Mouse (Mus musculus) A20 (cell line): Measurements from ENCODE around the gene Edc4.
"Not testable (repeated sequence)": the region's sequence is repeated elsewhere in the genome, so short reads cannot be mapped to it uniquely, and the experiment has no call there.

Experiments used
- DNase-seq: peaks from one replicate; pipeline ENCODE4 v3.0.0-alpha.2; 2011; ENCODE audit warnings: low read depth, low spot score

The Edc4 gene

GRCm38 (mm10) chr8:105880754-105881520 is at the start of gene Edc4:
TSS of gene Edc4 (plus strand) at chr8:105880881.
- peak; percentile 92 for DNase-seq

DNA sequence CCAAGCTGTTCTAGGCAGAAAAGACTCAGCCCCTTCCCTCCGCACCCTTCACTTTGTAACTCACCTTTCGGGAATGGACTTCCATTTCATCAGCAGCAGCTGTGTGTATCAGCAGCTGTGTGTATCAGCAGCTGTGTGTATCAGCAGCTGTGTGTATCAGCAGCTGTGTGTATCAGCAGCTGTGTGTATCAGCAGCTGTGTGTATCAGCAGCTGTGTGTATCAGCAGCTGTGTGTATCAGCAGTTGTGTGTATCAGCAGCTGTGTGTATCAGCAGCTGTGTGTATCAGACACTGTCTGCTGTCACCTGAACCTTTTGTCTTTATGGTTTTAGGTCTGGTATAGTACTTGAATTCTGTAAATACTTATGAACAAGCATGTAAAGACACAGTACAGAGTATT is 46.9 kb upstream of the Edc4 start:
- not testable (repeated sequence) for DNase-seq

DNA sequence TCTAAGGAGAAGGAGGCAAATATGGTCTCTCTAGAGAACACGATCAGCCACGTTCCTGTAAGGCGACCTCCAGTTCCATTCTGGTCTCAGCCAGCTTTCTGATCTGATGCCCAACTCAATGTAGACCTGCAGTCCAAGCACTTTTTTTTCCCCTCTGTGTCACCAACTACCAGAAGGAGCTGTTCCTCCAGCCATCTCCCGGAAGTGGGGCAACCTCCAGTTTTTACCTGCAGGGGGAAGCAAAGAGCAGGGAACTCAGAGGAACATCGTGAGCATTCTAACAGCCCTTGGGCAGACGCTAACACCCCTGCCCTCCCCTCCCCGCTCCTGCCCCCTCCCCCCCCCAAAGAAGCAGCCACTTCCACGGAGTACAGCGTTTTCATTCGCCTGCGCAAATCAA is 45.4 kb upstream of the Edc4 start:
- peak; percentile 90 for DNase-seq

GRCm38 (mm10) chr8:105836991-105837390 is 43.7 kb upstream of the Edc4 start:
- peak; percentile 89 for DNase-seq

GRCm38 (mm10) chr8:105839209-105839608 is 41.5 kb upstream of the Edc4 start:
- DNase-seq = no peak

- no peak for DNase-seq
These were observed 34.0 kb upstream of the Edc4 start for GRCm38 (mm10) chr8:105846678-105847077.

DNA sequence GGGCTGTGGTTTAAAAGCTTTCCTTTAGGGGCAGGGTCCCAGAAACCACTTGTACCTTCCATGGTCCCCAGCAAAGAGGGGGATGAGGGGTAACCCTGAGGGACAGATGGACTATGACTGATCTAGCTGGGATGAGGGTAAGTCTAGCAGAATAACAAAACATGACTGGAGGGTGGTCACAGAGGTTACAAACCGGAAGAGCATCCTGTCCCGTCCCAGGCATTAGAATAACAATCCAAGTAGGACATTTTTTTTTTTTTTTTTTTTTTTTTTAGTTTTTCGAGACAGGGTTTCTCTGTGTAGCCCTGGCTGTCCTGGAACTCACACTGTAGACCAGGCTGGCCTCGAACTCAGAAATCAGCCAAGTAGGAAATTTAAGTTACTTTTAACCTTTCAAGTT is 30.7 kb upstream of the Edc4 start:
- DNase-seq = no peak

DNA sequence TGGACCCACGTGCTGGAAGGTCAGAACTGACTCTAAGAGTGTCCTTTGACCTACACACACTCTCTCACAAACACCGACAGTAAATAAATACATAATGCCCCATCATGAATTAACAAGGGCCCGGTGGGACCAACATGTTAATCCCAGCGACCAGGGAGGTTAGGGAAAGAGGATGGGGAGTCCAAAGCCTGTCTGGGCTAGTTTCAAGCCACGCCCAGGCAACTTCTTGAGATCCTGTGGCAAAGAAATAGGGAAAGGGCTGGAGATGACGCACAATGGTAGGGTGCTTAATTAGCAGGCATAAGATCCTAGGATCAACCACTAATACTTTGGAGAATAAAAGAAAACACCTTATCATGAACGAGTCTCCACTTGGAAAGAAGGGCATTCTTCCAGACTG is 30.1 kb upstream of the Edc4 start:
- no peak for DNase-seq

- DNase-seq = peak; percentile 95
These were observed 29.0 kb upstream of the Edc4 start for GRCm38 (mm10) chr8:105851651-105852143.

GRCm38 (mm10) chr8:105852146-105852729 is 28.4 kb upstream of the Edc4 start:
- no peak for DNase-seq

DNA sequence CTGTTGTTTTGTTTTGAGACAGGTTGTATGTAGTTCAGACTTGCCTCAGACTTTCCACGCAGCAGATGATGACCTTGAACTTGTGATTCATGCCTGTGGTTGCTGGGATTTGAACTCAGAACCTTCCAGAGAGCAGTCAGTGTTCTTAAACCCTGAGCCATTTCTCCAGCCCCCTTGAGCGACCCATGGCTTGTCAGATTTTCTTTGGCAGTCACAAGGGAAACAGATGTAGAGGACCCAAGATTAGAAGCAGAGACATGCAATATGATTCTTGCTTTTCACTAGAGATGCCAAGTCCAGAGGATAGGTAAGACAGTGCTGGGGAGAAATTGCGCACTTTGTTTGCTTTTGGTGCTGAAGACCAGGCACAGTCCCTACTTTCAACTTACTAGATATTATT is 27.5 kb upstream of the Edc4 start, which contains the start of gene Cenpt:
Gene Cenpt (minus strand): TSS at position 101 of the 400 bp plus-strand sequence.
- no peak for DNase-seq

- DNase-seq = no peak
These were observed 26.4 kb upstream of the Edc4 start for GRCm38 (mm10) chr8:105854303-105854702.

DNA sequence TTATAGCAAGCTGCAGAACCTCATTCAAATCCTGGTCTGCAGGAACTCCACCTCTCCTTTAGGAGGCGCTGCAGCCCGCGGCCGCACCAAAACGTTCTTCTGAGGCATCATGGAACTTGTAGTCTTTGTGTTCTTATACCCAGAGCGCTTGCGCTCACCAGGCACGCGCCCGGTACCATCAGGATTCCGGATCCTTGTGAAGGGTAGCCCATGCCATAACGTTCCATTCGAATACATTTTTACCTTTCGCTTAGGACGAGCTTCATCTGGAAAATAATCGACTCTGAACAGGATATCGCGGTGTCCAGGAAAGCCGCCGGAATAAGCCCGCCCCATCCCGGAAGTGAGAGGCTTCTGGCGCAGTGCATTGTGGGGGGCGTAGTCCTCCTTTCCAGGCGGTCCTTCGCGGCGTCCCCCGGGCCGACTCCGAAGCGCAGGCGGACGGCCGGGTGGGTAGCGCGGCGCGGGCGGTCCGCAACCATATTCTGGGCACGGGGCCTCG is 25.9 kb upstream of the Edc4 start, which contains the start of gene Thap11:
Gene Thap11 (plus strand): TSS at position 418 of the 502 bp plus-strand sequence.
- DNase-seq = peak; percentile 98

DNA sequence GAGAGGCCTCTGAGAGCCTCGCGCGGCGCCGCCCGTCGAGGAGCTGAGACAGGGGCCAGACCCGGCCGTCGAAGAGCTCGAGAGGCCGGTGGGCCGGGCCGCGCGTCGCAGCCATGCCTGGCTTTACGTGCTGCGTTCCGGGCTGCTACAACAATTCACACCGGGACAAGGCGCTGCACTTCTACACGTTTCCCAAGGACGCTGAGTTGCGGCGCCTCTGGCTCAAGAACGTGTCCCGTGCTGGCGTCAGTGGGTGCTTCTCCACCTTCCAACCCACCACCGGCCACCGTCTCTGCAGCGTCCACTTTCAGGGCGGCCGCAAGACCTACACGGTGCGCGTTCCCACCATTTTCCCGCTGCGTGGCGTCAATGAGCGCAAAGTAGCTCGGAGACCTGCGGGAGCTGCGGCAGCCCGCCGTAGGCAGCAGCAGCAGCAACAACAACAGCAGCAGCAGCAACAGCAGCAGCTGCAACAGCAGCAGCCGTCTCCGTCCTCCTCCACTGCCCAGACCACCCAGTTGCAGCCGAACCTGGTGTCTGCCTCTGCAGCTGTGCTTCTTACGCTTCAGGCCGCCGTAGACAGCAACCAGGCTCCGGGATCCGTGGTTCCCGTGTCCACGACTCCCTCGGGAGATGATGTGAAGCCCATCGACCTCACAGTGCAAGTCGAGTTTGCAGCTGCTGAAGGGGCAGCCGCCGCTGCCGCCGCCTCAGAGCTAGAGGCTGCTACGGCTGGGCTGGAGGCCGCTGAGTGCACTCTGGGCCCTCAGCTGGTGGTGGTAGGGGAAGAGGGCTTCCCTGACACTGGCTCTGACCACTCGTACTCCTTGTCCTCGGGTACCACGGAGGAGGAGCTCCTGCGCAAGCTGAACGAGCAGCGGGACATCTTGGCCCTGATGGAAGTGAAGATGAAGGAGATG is 25.2 kb upstream of the Edc4 start:
- DNase-seq = peak; percentile 76

DNA sequence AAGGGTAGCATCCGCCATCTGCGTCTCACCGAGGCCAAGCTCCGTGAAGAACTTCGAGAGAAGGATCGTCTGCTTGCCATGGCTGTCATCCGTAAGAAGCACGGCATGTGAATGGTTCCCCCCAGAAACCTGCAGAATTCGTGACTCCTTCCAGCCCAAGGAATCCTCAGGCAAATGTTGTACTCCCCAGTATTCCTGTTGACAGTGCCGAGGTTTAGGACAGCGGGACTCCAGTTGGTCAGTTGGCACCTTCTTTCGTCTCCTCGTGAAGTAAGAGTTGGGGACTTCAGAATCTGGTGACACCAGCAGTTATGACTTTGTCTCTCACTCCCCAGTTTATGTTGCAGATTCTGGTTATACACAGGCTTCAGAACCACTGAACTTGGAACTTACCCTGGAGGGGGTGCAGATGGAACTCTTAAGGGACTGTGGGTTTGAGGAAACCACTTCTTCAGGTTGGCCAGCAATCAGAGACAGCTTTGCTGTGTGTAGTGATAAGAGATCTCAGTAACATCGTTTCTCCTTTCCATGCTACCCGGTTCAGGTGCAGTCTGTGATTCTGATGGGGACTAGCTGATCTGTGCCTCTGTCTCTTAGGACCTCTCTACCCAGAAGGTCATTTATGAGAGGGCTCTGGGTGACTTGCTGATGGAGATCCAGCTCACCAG is 24.4 kb upstream of the Edc4 start:
- peak; percentile 66 for DNase-seq

- DNase-seq = peak; percentile 67
These were observed 22.2 kb upstream of the Edc4 start for GRCm38 (mm10) chr8:105858495-105858894.

DNA sequence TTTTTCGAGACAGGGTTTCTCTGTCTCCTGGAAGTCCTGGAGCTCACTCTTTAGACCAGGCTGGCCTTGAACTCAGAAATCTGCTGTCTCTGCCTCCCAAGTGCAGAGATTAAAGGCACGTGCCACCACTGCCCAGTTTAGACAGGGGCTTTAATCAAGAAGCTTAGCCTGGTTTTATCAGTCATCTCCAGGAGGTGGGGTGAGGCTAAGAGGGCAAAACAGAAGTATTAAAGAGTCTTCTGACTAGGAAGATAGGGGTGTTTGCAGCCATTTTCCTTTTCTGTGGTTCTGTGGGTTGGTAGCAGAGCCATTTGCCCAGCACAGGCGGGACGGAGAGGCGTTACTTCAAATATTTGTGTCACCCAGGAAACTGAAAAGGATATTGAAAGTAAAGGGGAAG is 21.4 kb upstream of the Edc4 start:
- peak; percentile 43 for DNase-seq

DNA sequence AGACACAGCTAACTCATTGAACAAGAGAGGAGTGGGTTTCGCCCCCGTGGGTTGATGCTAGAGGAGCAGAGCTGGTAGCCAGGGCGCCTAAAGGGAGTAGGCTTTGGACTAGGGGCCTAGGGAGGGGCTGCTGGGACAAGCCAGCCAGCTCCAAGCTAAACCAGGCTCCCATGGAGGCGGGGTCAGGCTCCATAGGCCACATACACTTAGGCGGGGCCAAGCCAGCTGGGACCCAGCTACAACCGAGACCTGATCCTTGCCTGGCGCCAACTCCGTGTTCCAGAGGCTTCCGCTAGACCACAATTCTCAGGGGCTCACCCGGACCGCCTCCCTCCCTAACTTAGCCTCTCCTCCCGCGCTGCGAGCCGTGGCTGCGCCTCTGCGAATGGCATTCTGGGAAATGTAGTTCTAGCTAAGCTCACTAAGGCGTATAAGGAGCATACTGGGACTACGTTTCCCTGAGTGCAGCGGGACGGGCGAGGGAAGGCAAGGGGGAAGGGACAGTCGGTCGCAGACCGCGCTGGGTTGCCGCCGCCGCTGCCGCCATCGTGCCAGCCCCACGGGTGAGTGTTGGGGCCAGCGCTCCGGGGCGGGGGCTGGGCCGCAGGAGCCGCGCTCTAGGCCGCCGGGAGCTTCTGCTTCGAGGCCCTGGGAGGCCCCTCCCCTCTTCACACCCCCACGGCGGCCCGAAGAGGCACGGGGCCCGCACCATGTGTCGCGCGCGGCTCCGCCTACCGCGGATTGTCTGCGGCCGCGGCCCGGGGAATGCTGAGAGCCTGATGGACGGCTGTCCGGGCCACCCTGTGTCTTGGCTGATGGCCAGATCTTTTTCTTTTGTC is 20.3 kb upstream of the Edc4 start, which contains the start of gene Nutf2:
Gene Nutf2 (plus strand): TSS at position 438 of the 839 bp plus-strand sequence.
- DNase-seq = peak; percentile 97

GRCm38 (mm10) chr8:105861951-105862350 is 18.7 kb upstream of the Edc4 start:
- DNase-seq = peak; percentile 57
